Mouse (Mus musculus): ENCODE measurements around the gene Il27ra. TPM values are rescaled to one million over a fixed set of nuclear protein-coding genes. Genes with fewer than 3 reads are reported as not detected.

Il27ra gene
- polyA plus RNA-seq, 1 experiment from 2014 or later: 1.4 TPM

DNA sequence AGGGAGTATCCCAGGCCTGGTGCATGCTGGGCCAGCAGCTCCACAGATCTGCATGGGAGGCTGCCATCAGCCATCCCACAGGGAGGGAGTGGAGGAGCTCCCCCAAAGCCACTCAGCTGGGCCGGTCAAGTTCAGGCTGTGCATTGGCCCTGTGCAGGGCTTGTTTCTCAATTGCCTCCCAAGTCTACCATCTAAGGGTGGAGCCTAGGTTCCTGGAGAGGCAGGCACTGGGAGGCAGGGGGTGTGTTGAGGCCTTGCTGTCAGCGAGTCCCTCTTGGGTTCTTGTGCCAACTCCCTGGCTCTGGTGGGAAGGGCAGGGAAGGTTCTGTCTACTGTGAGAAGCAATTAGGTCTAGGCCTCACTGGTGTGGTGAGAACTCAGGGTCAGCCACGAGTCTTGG lies 29.5 kb upstream of the Il27ra start:
- Histone ChIP-seq H3K4me3 (no peak overlapping the region), H3K4me1 (peaks cover 65% of the 10 kb centered on the region)
- WGBS: 66% methylated on average over 3 of the region's 3 CpGs

GRCm38 (mm10) chr8:84070667-84071066 lies 28.3 kb upstream of the Il27ra start:
- no peak for DNase-seq (ENCODE audit: low spot score)
- peaks cover 56% of the 10 kb centered on the region for H3K4me1 ChIP-seq
- no peak overlapping the region for H3K4me3 ChIP-seq
- no peaks in the 10 kb centered on the region for H3K27me3 ChIP-seq (ENCODE audit: insufficient read depth, poor library complexity, severe bottlenecking)
- no peak overlapping the region for H3K27ac ChIP-seq
- no peaks in the 10 kb centered on the region for H3K9me3 ChIP-seq
- WGBS: 89% methylated on average over 2 of the region's 2 CpGs
- peaks cover 19% of the 10 kb centered on the region for H3K36me3 ChIP-seq

More for the DNA sequence above, 29.5 kb upstream of the Il27ra start:
- Histone ChIP-seq H3K36me3 (peaks cover 30% of the 10 kb centered on the region), H3K27ac (no peak overlapping the region), H3K9me3 (no peaks in the 10 kb centered on the region), H3K27me3 (ENCODE audit: insufficient read depth, poor library complexity, severe bottlenecking) (no peaks in the 10 kb centered on the region)
- DNase-seq (ENCODE audit: low spot score): no peak

- no peak overlapping the region for H3K27ac ChIP-seq
- H3K36me3 ChIP-seq: peaks cover 16% of the 10 kb centered on the region
- H3K27me3 ChIP-seq (ENCODE audit: insufficient read depth, poor library complexity, severe bottlenecking): no peaks in the 10 kb centered on the region
- peaks cover 56% of the 10 kb centered on the region for H3K4me1 ChIP-seq
- 84% methylated on average over 5 of the region's 5 CpGs for WGBS
- H3K4me3 ChIP-seq: no peak overlapping the region
- no peaks in the 10 kb centered on the region for H3K9me3 ChIP-seq
- no peak for DNase-seq (ENCODE audit: low spot score)
Observed at GRCm38 (mm10) chr8:84070241-84070640, 27.9 kb upstream of the Il27ra start.

DNA sequence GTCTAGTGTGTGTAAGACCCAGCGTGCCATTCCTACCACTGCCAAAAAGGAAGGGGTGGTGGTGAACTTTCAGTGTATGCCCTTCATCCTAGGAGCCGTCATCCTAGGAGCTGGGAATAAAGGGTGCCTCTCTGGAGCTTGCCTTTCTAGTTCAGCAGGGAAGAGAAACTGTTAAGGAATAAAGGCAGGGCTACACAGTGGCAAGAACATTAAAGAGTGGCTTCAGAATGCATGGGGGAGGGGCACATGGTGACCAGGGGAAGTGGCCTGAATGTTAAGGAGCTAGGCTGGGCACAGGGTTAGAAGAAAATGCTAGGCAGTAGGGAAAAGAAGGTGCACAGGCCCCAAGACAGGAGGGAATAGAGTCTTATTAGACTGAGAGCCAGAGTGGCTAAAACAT lies 27.4 kb upstream of the Il27ra start:
- WGBS: 81% methylated on average over 2 of the region's 2 CpGs

DNA sequence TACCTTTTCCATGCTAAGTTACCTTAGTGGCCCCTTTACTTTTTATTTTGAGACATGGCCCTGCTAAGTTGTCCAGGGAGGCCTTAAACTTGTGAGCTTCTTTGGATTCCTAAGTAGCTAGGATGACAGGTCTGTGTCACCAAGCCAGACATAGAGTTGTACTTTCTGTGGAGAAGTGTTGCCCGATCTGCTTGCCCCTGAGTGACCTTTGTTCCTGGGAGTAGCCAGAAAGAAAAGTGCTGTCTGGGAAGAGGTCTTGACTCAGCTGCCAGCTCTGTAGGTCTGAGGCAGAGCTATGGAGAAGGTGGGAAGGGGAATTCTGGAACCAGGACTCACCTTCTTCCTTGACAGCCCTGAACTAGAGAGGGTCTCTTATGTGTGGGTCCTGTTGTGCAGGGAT lies 26.8 kb upstream of the Il27ra start:
- Histone ChIP-seq H3K4me3 (no peak overlapping the region), H3K9me3 (no peaks in the 10 kb centered on the region), H3K4me1 (peaks cover 56% of the 10 kb centered on the region), H3K27ac (peak overlapping the region; percentile 48; the same call in 1 of the 2 replicates), H3K27me3 (ENCODE audit: insufficient read depth, poor library complexity, severe bottlenecking) (no peaks in the 10 kb centered on the region), H3K36me3 (peaks cover 5% of the 10 kb centered on the region)
- 28% methylated on average over 1 of the region's 1 CpGs for WGBS
- no peak for DNase-seq (ENCODE audit: low spot score)

More for the DNA sequence above, 27.4 kb upstream of the Il27ra start:
- peak overlapping the region; percentile 48; the same call in 1 of the 2 replicates for H3K27ac ChIP-seq
- no peaks in the 10 kb centered on the region for H3K9me3 ChIP-seq
- peaks cover 56% of the 10 kb centered on the region for H3K4me1 ChIP-seq
- no peak overlapping the region for H3K4me3 ChIP-seq
- H3K36me3 ChIP-seq: peaks cover 11% of the 10 kb centered on the region
- no peaks in the 10 kb centered on the region for H3K27me3 ChIP-seq (ENCODE audit: insufficient read depth, poor library complexity, severe bottlenecking)
- DNase-seq (ENCODE audit: low spot score): no peak

GRCm38 (mm10) chr8:84068316-84069035 lies 26.1 kb upstream of the Il27ra start:
- no peaks in the 10 kb centered on the region for H3K27me3 ChIP-seq (ENCODE audit: insufficient read depth, poor library complexity, severe bottlenecking)
- DNase-seq (ENCODE audit: low spot score): no peak
- H3K4me3 ChIP-seq: 0 out of 2 replicates have a peak overlapping the region, but pooled peaks have one; percentile 92
- WGBS: 46% methylated on average over 12 of the region's 12 CpGs
- H3K4me1 ChIP-seq: peaks cover 53% of the 10 kb centered on the region
- H3K36me3 ChIP-seq: no peaks in the 10 kb centered on the region
- 0 out of 2 replicates have a peak overlapping the region, but pooled peaks have one; percentile 48 for H3K27ac ChIP-seq
- H3K9me3 ChIP-seq: no peaks in the 10 kb centered on the region

- H3K4me3 ChIP-seq: peak overlapping the region; percentile 92
- DNase-seq (ENCODE audit: low spot score): no peak
- H3K36me3 ChIP-seq: no peaks in the 10 kb centered on the region
- no peak overlapping the region; the same call in 1 of the 2 replicates for H3K27ac ChIP-seq
- no peaks in the 10 kb centered on the region for H3K27me3 ChIP-seq (ENCODE audit: insufficient read depth, poor library complexity, severe bottlenecking)
- WGBS: 84% methylated on average over 7 of the region's 7 CpGs
- H3K9me3 ChIP-seq: no peaks in the 10 kb centered on the region
- peaks cover 49% of the 10 kb centered on the region for H3K4me1 ChIP-seq
Observed at GRCm38 (mm10) chr8:84067911-84068310, 25.5 kb upstream of the Il27ra start.

DNA sequence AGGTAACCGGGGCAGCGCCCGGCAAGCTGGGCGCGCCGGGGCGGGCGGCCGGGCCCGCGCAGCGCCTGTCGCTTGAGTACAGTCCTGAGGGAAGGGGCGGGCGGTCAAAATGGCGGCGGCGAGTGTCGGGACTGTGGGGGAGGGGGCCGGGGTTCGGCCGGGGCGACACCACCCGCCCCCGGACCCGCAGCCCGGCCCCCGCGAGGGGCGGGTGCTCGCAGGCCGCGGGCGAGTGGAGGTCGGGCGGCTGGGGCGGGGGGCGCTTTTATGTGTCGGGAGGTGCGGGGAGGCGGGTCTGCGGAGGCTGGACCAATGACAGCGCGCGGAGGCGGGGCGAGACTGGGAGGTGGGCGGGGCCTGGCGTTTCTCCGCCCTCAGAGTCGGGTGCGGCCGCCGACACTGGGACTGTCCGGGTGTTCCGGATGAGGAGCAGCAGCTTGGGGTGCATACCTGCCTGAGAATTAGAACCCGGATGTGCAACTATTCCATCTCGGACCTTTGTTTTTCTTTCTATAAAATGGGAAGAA lies 24.7 kb upstream of the Il27ra start:
- H3K27me3 ChIP-seq (ENCODE audit: insufficient read depth, poor library complexity, severe bottlenecking): no peaks in the 10 kb centered on the region
- H3K36me3 ChIP-seq: no peaks in the 10 kb centered on the region
- under 1% methylated on average over 54 of the region's 58 CpGs for WGBS
- H3K9me3 ChIP-seq: no peaks in the 10 kb centered on the region
- H3K4me3 ChIP-seq: peak overlapping the region; percentile 92
- peaks cover 43% of the 10 kb centered on the region for H3K4me1 ChIP-seq
- H3K27ac ChIP-seq: peak overlapping the region; percentile 98
- peak; percentile 98 for DNase-seq (ENCODE audit: low spot score)

GRCm38 (mm10) chr8:84066291-84066930 lies 24.0 kb upstream of the Il27ra start, which contains the start of gene Rfx1:
Gene Rfx1 (plus strand): TSS chr8:84066834.
- Histone ChIP-seq H3K27me3 (ENCODE audit: insufficient read depth, poor library complexity, severe bottlenecking) (no peaks in the 10 kb centered on the region), H3K9me3 (no peaks in the 10 kb centered on the region), H3K27ac (peak within 1 kb of the TSS; percentile 98), H3K4me1 (peaks cover 36% of the 10 kb centered on the region), H3K4me3 (peak within 1 kb of the TSS; percentile 92), H3K36me3 (no peaks in the 10 kb centered on the region)
- DNase-seq (ENCODE audit: low spot score): peak; percentile 100
- WGBS: under 1% methylated on average over 51 of the region's 51 CpGs

GRCm38 (mm10) chr8:84065457-84066072 lies 23.2 kb upstream of the Il27ra start:
- no peaks in the 10 kb centered on the region for H3K36me3 ChIP-seq
- no peaks in the 10 kb centered on the region for H3K9me3 ChIP-seq
- H3K4me1 ChIP-seq: peaks cover 30% of the 10 kb centered on the region
- peak overlapping the region; percentile 92 for H3K4me3 ChIP-seq
- peak overlapping the region; percentile 98 for H3K27ac ChIP-seq
- DNase-seq (ENCODE audit: low spot score): no peak
- 27% methylated on average over 5 of the region's 5 CpGs for WGBS
- H3K27me3 ChIP-seq (ENCODE audit: insufficient read depth, poor library complexity, severe bottlenecking): no peaks in the 10 kb centered on the region

DNA sequence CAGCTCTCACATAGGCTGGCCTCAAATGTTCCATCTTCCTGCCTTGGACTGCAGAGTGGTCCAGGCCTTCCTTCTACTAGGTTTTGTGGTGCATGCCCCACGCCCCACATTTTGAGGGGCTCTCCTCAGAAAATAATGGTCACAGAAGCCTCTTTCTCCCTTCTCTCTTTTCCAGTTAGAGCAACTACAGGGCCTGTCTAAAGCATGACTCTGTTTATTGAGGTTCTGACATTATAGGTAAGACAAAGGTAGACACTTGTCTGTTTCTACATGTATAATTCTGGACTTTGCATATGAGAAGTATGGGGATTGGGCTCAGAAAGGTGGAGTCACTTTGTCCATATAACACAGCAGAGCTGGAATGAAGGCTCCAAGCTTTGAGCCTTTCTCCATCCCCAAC lies 22.6 kb upstream of the Il27ra start, which contains the start of gene Gm10643:
TSS of gene Gm10643 (minus strand) at position 101 of the 400 bp plus-strand sequence.
- Histone ChIP-seq H3K4me1 (peaks cover 26% of the 10 kb centered on the region), H3K4me3 (peak within 1 kb of the TSS; percentile 92), H3K36me3 (no peaks in the 10 kb centered on the region), H3K27ac (peak within 1 kb of the TSS; percentile 98), H3K9me3 (no peaks in the 10 kb centered on the region), H3K27me3 (ENCODE audit: insufficient read depth, poor library complexity, severe bottlenecking) (no peaks in the 10 kb centered on the region)
- no peak for DNase-seq (ENCODE audit: low spot score)
- WGBS: 85% methylated on average over 1 of the region's 1 CpGs

- Histone ChIP-seq H3K9me3 (no peaks in the 10 kb centered on the region), H3K4me3 (no peak overlapping the region), H3K4me1 (peaks cover 16% of the 10 kb centered on the region), H3K27ac (no peak overlapping the region), H3K27me3 (ENCODE audit: insufficient read depth, poor library complexity, severe bottlenecking) (no peaks in the 10 kb centered on the region), H3K36me3 (no peaks in the 10 kb centered on the region)
- DNase-seq (ENCODE audit: low spot score): no peak
- 59% methylated on average over 8 of the region's 8 CpGs for WGBS
Observed at GRCm38 (mm10) chr8:84063861-84064610, 21.6 kb upstream of the Il27ra start.

Measured in heart, embryonic 10.5 days (tissue).